Mouse (Mus musculus) frontal cortex, postnatal 10 days (tissue): Measurements from ENCODE around the gene Tacr2.

Source experiments
- DNase-seq, 2 experiments: peaks; one replicate each; pipeline ENCODE4 v3.0.0; 2022; ENCODE audit warnings: low spot score in 2 of 2, mixed read lengths in 1 of 2

The Tacr2 gene

DNA sequence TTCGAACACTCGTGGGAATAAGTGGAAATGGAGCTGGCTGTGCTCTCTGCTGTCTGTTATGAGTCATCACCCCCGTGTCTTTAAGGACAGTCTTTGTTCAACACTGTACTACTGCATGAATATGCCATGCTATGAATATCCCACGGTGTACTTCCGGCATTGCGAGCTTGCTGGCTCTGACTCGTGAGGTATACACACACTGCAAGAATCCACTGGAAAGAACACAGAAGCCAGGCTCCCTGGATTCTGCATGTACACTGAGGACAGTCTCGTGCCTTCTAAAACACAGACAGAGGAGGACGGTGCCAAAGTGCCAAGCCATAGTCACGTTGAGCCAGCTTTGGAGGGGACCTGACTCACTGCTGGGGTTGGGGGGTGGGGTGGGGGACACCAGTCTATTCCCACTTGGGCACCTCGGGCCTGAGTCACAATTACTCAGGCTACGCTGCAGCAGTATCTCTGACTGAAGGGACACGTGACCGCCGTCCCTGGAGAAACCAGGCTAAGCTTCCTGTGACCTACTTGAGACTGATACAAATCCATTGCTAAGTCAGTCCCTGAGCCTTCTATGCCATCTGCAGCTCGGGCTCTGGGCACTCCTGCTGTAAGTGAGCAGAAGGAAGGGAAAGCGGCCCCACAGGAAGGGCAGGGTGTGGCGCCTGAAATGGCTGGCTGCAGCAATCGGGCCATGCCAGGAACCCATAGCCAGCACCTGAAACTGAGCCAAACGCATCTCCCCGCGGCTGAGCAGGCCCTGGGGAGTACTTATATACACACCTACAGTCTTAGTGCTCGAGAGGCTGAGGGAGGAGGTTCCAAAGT is 48.0 kb downstream of the Tacr2 start:
- DNase-seq: peak in 1 of 2 experiments; percentile 32

DNA sequence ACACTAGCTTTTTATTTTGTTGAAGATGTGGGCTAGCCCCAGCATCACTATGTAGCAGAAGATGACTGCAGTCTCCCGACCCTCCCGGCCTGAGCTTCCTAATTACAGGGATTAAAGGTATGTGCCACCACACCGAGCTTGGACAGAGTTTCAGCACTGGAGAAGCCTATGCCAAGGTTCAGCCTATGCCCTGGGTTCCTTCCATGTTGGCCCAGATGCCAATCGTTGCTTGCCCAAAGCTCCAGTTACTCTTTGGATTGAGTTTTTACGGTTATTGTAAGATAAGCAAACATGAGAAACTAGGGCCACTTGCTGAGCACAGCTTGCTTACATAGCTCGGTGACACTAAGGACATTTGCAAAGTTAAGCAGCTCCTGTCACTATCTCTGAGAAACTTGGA is 52.9 kb downstream of the Tacr2 start:
- DNase-seq: no peak

- DNase-seq: no peak
Observed at GRCm38 (mm10) chr10:62306483-62306882, 54.2 kb downstream of the Tacr2 start.

GRCm38 (mm10) chr10:62308896-62309491 is 56.8 kb downstream of the Tacr2 start:
- no peak for DNase-seq

GRCm38 (mm10) chr10:62309593-62309992 is 57.4 kb downstream of the Tacr2 start:
- DNase-seq: no peak

DNA sequence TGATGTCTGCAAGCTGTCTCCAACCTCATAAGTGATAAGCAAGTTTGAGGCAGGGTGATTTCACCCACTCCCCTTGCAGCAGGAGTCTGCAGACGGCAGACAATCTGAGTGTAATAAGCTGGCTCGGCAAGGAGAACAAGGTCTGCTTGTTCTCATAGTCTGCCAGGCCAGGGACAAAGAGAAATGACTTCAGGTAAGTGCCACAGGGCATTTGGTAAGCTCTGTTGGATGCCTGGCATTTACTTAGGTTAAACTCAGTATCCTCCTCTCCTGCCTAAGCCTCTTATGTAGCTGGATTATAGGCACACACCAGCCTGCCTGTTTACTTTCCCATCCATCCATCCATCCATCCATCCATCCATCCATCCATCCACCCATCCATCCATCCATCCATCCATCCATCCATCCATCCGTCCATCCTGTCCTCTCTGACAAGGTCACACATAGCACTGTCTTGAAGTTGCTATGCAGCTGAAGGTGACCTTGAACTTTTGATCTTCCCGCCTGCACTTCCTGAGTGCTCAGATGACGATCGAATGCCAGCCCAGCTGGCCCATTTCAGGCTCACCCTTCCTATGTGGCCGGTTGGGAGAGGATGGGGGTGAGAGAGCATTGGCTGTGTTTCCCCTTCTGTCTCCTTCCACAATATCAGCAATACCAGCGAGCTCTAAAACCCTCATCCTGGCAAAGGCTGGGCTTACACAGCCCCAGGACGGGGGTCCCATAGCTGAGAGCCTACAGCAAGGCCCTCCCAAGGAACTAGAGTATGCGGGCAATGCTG is 58.2 kb downstream of the Tacr2 start:
- DNase-seq: no peak

DNA sequence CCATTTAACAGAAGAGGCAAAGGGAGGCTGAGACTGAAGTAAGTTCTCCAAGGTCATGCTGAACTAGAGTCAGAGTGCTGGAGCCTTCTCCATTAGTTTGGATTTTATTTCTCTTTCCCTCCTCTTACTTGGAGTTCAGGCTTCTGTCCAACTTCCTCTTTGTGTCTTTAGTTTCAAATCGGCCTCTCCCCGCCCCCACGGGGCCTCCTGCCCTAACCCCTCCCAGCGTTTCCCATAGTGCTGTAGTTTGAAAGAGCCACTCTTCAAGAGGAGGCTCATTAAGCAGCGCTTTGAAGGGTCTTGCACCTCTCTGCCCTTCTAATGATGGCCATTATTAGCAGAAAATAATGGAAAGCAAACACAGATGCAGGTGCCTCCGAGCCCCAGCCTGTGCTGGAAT is 59.2 kb downstream of the Tacr2 start:
- peak; percentile 51 to 62 for DNase-seq

- no peak for DNase-seq
Observed at GRCm38 (mm10) chr10:62313140-62313539, 60.9 kb downstream of the Tacr2 start.

DNA sequence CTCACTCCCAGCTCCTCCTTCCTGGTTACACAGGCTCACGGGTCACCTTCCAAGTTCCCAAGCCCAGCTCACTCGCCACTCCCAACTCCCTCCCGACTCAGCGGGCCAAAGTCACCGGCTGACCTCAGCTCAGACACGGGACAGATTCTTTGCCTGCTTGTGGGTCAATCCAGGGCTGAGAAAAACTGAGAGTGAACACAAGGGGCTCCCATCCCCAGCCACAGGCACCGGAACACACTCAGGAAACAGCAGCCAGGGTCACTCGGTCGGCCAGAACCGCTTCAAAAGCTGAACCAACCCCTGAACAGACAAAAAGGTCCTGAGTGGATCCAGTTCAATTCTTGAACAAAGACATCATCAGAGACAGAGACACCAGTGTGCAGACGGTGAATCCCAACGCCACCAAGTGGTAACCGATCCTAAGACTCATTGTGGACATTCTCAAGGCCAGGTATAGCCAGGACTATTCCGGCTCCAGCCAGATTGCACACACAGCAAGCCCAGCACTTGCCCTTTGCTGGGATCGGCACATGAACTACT is 61.7 kb downstream of the Tacr2 start:
- no peak for DNase-seq
